Comparison of ENCODE assay signal across 9 mouse cellular contexts in genomic region chr10:41015654-41016053, GRCm38 (mm10). TPM values are rescaled to one million over a fixed set of nuclear protein-coding genes. Genes with fewer than 3 reads are reported as not detected.
A peak's percentile ranks its signal among the peaks of the same experiment; 100 is the strongest.
DNase-seq lines count a peak whose midpoint lies in the region; ATAC-seq and TF ChIP-seq lines count a peak whose summit lies in the region.
"Had no signal": no experiment of that assay in that cellular context is flagged by ENCODE, and none has a peak within 500 bp of the region (broad histone marks: within the 10 kb centered on the region; RNA-seq: fewer than 3 reads in every experiment).

No protein-coding gene starts in this region.

- H3K4me3 ChIP-seq in intestine, embryonic 14.5 days (ENCODE audit: low read depth, low read length), result no peak overlapping the region
- no peak overlapping the region for H3K4me3 ChIP-seq in intestine, embryonic 16.5 days (ENCODE audit: low read length)
- no peak overlapping the region for H3K4me3 ChIP-seq in limb, embryonic 11.5 days (ENCODE audit: low read depth, low read length)
- no peak overlapping the region for H3K4me3 ChIP-seq in midbrain, postnatal 0 days (ENCODE audit: low read depth, low read length)
- H3K4me3 ChIP-seq: myocyte had no signal

- peak; percentile 85 for TF ChIP-seq CTCF in midbrain, postnatal 0 days (IDR thresholded peaks at IDR 0.05)

- H3K9me3 ChIP-seq in intestine, embryonic 14.5 days (ENCODE audit: control insufficient read depth, low read length), result no peaks in the 10 kb centered on the region
- no peaks in the 10 kb centered on the region for H3K9me3 ChIP-seq in intestine, embryonic 16.5 days (ENCODE audit: control insufficient read depth, low read length)
- no peaks in the 10 kb centered on the region for H3K9me3 ChIP-seq in limb, embryonic 11.5 days (ENCODE audit: control insufficient read depth, low read length)
- no peaks in the 10 kb centered on the region for H3K9me3 ChIP-seq in midbrain, postnatal 0 days (ENCODE audit: low read length)

- no peak for ATAC-seq in intestine, embryonic 14.5 days (replicated peaks; ENCODE audit: low FRiP score, low TSS enrichment, low read depth)
- no peak for ATAC-seq in intestine, embryonic 16.5 days
- peak; percentile 75 for ATAC-seq in erythroblast, adult 5-6 weeks (replicated peaks; ENCODE audit: low FRiP score, poor library complexity, severe bottlenecking)
- no peak for ATAC-seq in limb, embryonic 11.5 days (ENCODE audit: insufficient number of reproducible peaks, low FRiP score, low TSS enrichment, low read depth)
- ATAC-seq in midbrain, postnatal 0 days (ENCODE audit: low FRiP score), result peak; percentile 49; the same call in 1 of the 2 replicates

- H3K27ac ChIP-seq in intestine, embryonic 14.5 days (ENCODE audit: low read depth), result no peak overlapping the region
- no peak overlapping the region for H3K27ac ChIP-seq in intestine, embryonic 16.5 days (ENCODE audit: low read length)
- H3K27ac ChIP-seq in limb, embryonic 11.5 days (replicated peaks; ENCODE audit: low read depth, low read length), result no peak overlapping the region
- H3K27ac ChIP-seq in midbrain, postnatal 0 days (ENCODE audit: low read depth, low read length), result no peak overlapping the region

- H3K36me3 ChIP-seq in intestine, embryonic 14.5 days (ENCODE audit: control insufficient read depth, insufficient read depth, low read length), result no peaks in the 10 kb centered on the region
- H3K36me3 ChIP-seq in intestine, embryonic 16.5 days (ENCODE audit: control insufficient read depth, insufficient read depth, low read length), result no peaks in the 10 kb centered on the region
- H3K36me3 ChIP-seq in limb, embryonic 11.5 days (ENCODE audit: control insufficient read depth, insufficient read depth, low read length), result no peaks in the 10 kb centered on the region
- H3K36me3 ChIP-seq in midbrain, postnatal 0 days (ENCODE audit: insufficient read depth, low read length), result no peaks in the 10 kb centered on the region

- peak; percentile 80 for DNase-seq in intestine, embryonic 14.5 days (ENCODE audit: low spot score)
- DNase-seq in adrenal gland, postnatal 36 days, result peak; percentile 63 to 70
- DNase-seq in kidney, adult 8-10 months, result peak; percentile 17 to 74
- DNase-seq in limb, embryonic 11.5 days (ENCODE audit: low spot score), result peak; percentile 78
- DNase-seq in midbrain, postnatal 0 days (ENCODE audit: low spot score), result peak; percentile 70
- peak; percentile 32 to 33 for DNase-seq in thymus, postnatal 36 days

- H3K4me1 ChIP-seq in intestine, embryonic 14.5 days (replicated peaks; ENCODE audit: control insufficient read depth, insufficient read depth, low read length), result no peaks in the 10 kb centered on the region
- no peaks in the 10 kb centered on the region for H3K4me1 ChIP-seq in intestine, embryonic 16.5 days (ENCODE audit: control insufficient read depth, insufficient read depth, low read length)
- no peaks in the 10 kb centered on the region for H3K4me1 ChIP-seq in limb, embryonic 11.5 days (ENCODE audit: control insufficient read depth, insufficient read depth, low read length)
- peaks cover 3% of the 10 kb centered on the region; the same call in 1 of the 2 replicates for H3K4me1 ChIP-seq in midbrain, postnatal 0 days (ENCODE audit: insufficient read depth, low read length)

- H3K27me3 ChIP-seq in intestine, embryonic 14.5 days (replicated peaks; ENCODE audit: control insufficient read depth, insufficient read depth, low read length), result no peaks in the 10 kb centered on the region
- no peaks in the 10 kb centered on the region for H3K27me3 ChIP-seq in intestine, embryonic 16.5 days (replicated peaks; ENCODE audit: control insufficient read depth, insufficient read depth, low read length)
- H3K27me3 ChIP-seq in limb, embryonic 11.5 days (ENCODE audit: control insufficient read depth, insufficient read depth, low read length), result no peaks in the 10 kb centered on the region
- no peaks in the 10 kb centered on the region for H3K27me3 ChIP-seq in midbrain, postnatal 0 days (ENCODE audit: insufficient read depth, low read length)

- WGBS in intestine, embryonic 14.5 days, result 33% methylated on average over 4 of the region's 4 CpGs
- WGBS in intestine, embryonic 16.5 days, result 33% methylated on average over 4 of the region's 4 CpGs
- 40% methylated on average over 4 of the region's 4 CpGs for WGBS in limb, embryonic 11.5 days
- 41% methylated on average over 4 of the region's 4 CpGs for WGBS in midbrain, postnatal 0 days

- H3K4me2 ChIP-seq in intestine, embryonic 14.5 days (ENCODE audit: low read length), result no peak overlapping the region
- no peak overlapping the region for H3K4me2 ChIP-seq in intestine, embryonic 16.5 days (ENCODE audit: low read depth, low read length)
- H3K4me2 ChIP-seq in limb, embryonic 11.5 days (ENCODE audit: low read depth, severe bottlenecking), result no peak overlapping the region
- no peak overlapping the region for H3K4me2 ChIP-seq in midbrain, postnatal 0 days (ENCODE audit: low read depth, low read length, poor library complexity, severe bottlenecking)

- H3K9ac ChIP-seq in intestine, embryonic 14.5 days (ENCODE audit: low read length), result no peak overlapping the region
- H3K9ac ChIP-seq in intestine, embryonic 16.5 days (ENCODE audit: low read depth, low read length), result no peak overlapping the region
- H3K9ac ChIP-seq in limb, embryonic 11.5 days (ENCODE audit: low read length), result no peak overlapping the region
- no peak overlapping the region for H3K9ac ChIP-seq in midbrain, postnatal 0 days (replicated peaks; ENCODE audit: low read length, poor library complexity, severe bottlenecking)

RNA-seq across cellular contexts. Expression of gene Gpr6, which starts 56.4 kb away (rescaled TPM):
- polyA plus RNA-seq in intestine, embryonic 14.5 days (2014; fragmentation: Nextera tagmentation; extraction: Ambion mirVana), result 0.09 TPM in 1 of 2 replicates, not detected in the other
- polyA plus RNA-seq in intestine, embryonic 16.5 days (2015; fragmentation: Nextera tagmentation; extraction: Ambion mirVana), result not detected in 2 replicates
- not detected for total RNA-seq in adrenal gland, postnatal 36 days (2021)
- total RNA-seq in erythroblast, adult 5-6 weeks (2015; ENCODE audit: low replicate concordance), result not detected in 2 replicates
- not detected in 2 replicates for total RNA-seq in erythroblast, adult 5-6 weeks (2017; ENCODE audit: low replicate concordance)
- polyA plus RNA-seq in limb, embryonic 11.5 days (2014; fragmentation: Nextera tagmentation; extraction: Ambion mirVana), result not detected in 2 replicates
- 6.5 and 7.1 TPM in 2 replicates for total RNA-seq in midbrain, postnatal 0 days (2014; rRNA removed)
- polyA plus RNA-seq in midbrain, postnatal 0 days (2015; fragmentation: Nextera tagmentation; extraction: Ambion mirVana), result 1.6 and 2.4 TPM in 2 replicates
- polyA plus RNA-seq: myocyte had no signal

Comparison
In these comparisons a context has a peak if more than half of its experiments do, and no peak if none do; other contexts are left out.
1. ATAC-seq: peak in erythroblast, adult 5-6 weeks (single experiment) and midbrain, postnatal 0 days (single experiment); none in intestine, embryonic 14.5 days (single experiment), intestine, embryonic 16.5 days (single experiment) and limb, embryonic 11.5 days (single experiment).
2. Peak in every context shown above with its lines, with median percentiles within 50 percentile points of each other: DNase-seq.